Mouse (Mus musculus) erythroblast, adult 5-6 weeks (primary cell): Measurements from ENCODE around the gene Mdfic. TPM values are rescaled to one million over a fixed set of nuclear protein-coding genes. Genes with fewer than 3 reads are reported as not detected.
"Not testable (repeated sequence)": the region's sequence is repeated elsewhere in the genome, so short reads cannot be mapped to it uniquely, and the experiment has no call there.

Source experiments
- ATAC-seq: replicated peaks from 2 replicates; pipeline ENCODE4 v1.8.0; 2016; ENCODE audit warnings: moderate number of reproducible peaks, mild to moderate bottlenecking, moderate TSS enrichment, inconsistent platforms; ENCODE audit not compliant: poor library complexity, low FRiP score, severe bottlenecking
- total RNA-seq, 2 experiments: library from RNA; stranded (forward) in 1 of 2; stranded (reverse) in 1 of 2; fragments of 150-400 nt in 1 of 2; fragments of 200-764, 138-1000 nt in 1 of 2; gene quantifications; 2 replicates each; pipeline versions ENCODE4 v1.2.3 to v1.2.4; 2015 to 2017; ENCODE audit warnings: low replicate concordance in 2 of 2

The Mdfic gene
- total RNA-seq (2015; ENCODE audit: low replicate concordance) (2.9 and 5.2 TPM in 2 replicates), total RNA-seq (2017; ENCODE audit: low replicate concordance) (2.9 and 4.5 TPM in 2 replicates)

GRCm38 (mm10) chr6:15720461-15720817 is at the start of gene Mdfic:
Gene Mdfic (plus strand): TSS chr6:15720661.
- ATAC-seq = no peak

GRCm38 (mm10) chr6:15671364-15671763 is 49.1 kb upstream of the Mdfic start:
- no peak for ATAC-seq

- no peak for ATAC-seq
These were observed 10.4 kb upstream of the Mdfic start for GRCm38 (mm10) chr6:15710080-15710479.

- no peak for ATAC-seq
These were observed 9.8 kb upstream of the Mdfic start for GRCm38 (mm10) chr6:15710706-15711105.

- no peak for ATAC-seq
These were observed 7.5 kb upstream of the Mdfic start for GRCm38 (mm10) chr6:15712860-15713385.

- ATAC-seq = not testable (repeated sequence)
These were observed 6.4 kb upstream of the Mdfic start for GRCm38 (mm10) chr6:15714036-15714435.

- ATAC-seq = no peak
These were observed 5.2 kb upstream of the Mdfic start for GRCm38 (mm10) chr6:15714996-15715844.

- no peak for ATAC-seq
These were observed 542 bp upstream of the Mdfic start for GRCm38 (mm10) chr6:15719919-15720318.

- no peak for ATAC-seq
These were observed 606 bp downstream of the Mdfic start for GRCm38 (mm10) chr6:15720818-15721715.

GRCm38 (mm10) chr6:15721716-15722031 is 1.2 kb downstream of the Mdfic start:
- no peak for ATAC-seq

- not testable (repeated sequence) for ATAC-seq
These were observed 2.2 kb downstream of the Mdfic start for GRCm38 (mm10) chr6:15722631-15723030.

- no peak for ATAC-seq
These were observed 3.8 kb downstream of the Mdfic start for GRCm38 (mm10) chr6:15724304-15724703.

GRCm38 (mm10) chr6:15726422-15726821 is 6.0 kb downstream of the Mdfic start:
- ATAC-seq = no peak

GRCm38 (mm10) chr6:15727681-15728410 is 7.4 kb downstream of the Mdfic start:
- no peak for ATAC-seq

GRCm38 (mm10) chr6:15728844-15729577 is 8.6 kb downstream of the Mdfic start:
- no peak for ATAC-seq

- no peak for ATAC-seq
These were observed 9.8 kb downstream of the Mdfic start for GRCm38 (mm10) chr6:15730258-15730657.

GRCm38 (mm10) chr6:15730666-15731065 is 10.2 kb downstream of the Mdfic start:
- ATAC-seq = no peak

GRCm38 (mm10) chr6:15731452-15731851 is 11.0 kb downstream of the Mdfic start:
- ATAC-seq = no peak

- no peak for ATAC-seq
These were observed 17.0 kb downstream of the Mdfic start for GRCm38 (mm10) chr6:15737312-15737911.
